Mouse (Mus musculus) midbrain, postnatal 0 days (tissue): ENCODE measurements around the gene Rps3a1. TPM values are rescaled to one million over a fixed set of nuclear protein-coding genes. Genes with fewer than 3 reads are reported as not detected.
"Not testable (repeated sequence)": the region's sequence is repeated elsewhere in the genome, so short reads cannot be mapped to it uniquely, and the experiment has no call there.

Experiments
- ATAC-seq: fragments of 200-750 bp; cut with Nextera tagmentation; 2 replicates; pipeline ENCODE4 v1.8.0; 2017; ENCODE audit warnings: moderate number of reproducible peaks, mild to moderate bottlenecking, moderate TSS enrichment, moderate library complexity; ENCODE audit not compliant: low FRiP score
- DNase-seq: peaks from one replicate; pipeline ENCODE4 v3.0.0-alpha.2; 2015; ENCODE audit warnings: low spot score
- H3K27ac ChIP-seq: fragments of 300-500 bp; sonication (generic); 2 replicates; pipeline ENCODE4 v1.5.1; 2014; ENCODE audit warnings: low read depth, mild to moderate bottlenecking, low read length, mixed read lengths
- H3K27me3 ChIP-seq: fragments of 300-500 bp; sonication (generic); 2 replicates; pipeline ENCODE4 v1.6.1; 2014; ENCODE audit warnings: low read length, control low read depth, mixed read lengths; ENCODE audit not compliant: insufficient read depth
- H3K36me3 ChIP-seq: fragments of 300-500 bp; sonication (generic); 2 replicates; pipeline ENCODE4 v1.6.1; 2014; ENCODE audit warnings: low read length, control low read depth, mixed read lengths; ENCODE audit not compliant: insufficient read depth
- H3K4me1 ChIP-seq: fragments of 300-500 bp; sonication (generic); 2 replicates; pipeline ENCODE4 v1.6.1; 2014; ENCODE audit warnings: mild to moderate bottlenecking, control low read depth, antibody characterized with exemption, low read length, mixed read lengths; ENCODE audit not compliant: insufficient read depth
- H3K4me2 ChIP-seq: fragments of 300-500 bp; sonication (generic); 2 replicates; pipeline ENCODE4 v1.6.1; 2014; ENCODE audit warnings: low read depth, mild to moderate bottlenecking, low read length, mixed read lengths; ENCODE audit not compliant: poor library complexity, severe bottlenecking
- H3K4me3 ChIP-seq: fragments of 300-500 bp; sonication (generic); 2 replicates; pipeline ENCODE4 v1.5.1; 2014; ENCODE audit warnings: low read depth, mild to moderate bottlenecking, low read length, moderate library complexity
- H3K9ac ChIP-seq: fragments of 300-500 bp; sonication (generic); replicated peaks from 2 replicates; pipeline ENCODE4 v1.6.1; 2014; ENCODE audit warnings: mild to moderate bottlenecking, low read length, moderate library complexity, mixed read lengths; ENCODE audit not compliant: poor library complexity, severe bottlenecking
- H3K9me3 ChIP-seq: fragments of 300-500 bp; sonication (generic); 2 replicates; pipeline ENCODE4 v1.6.1; 2016; ENCODE audit warnings: low read length, control low read depth
- CTCF ChIP-seq: IDR thresholded peaks from 2 replicates; pipeline ENCODE4 v1.5.1; 2016; ENCODE audit warnings: antibody characterized with exemption, mild to moderate bottlenecking
- WGBS: fragments of 180-500 bp; shearing (Covaris S2); extraction: QIAGEN DNeasy Blood & Tissue Kit; methylation state at CpG from one replicate; pipeline ENCODE4 v1.1.7; 2014; 5-methylcytosine and 5-hydroxymethylcytosine counted together
- polyA plus RNA-seq: library from polyadenylated mRNA; unstranded; fragments of >200 nt; fragmentation: Nextera tagmentation; extraction: Ambion mirVana; gene quantifications from 2 replicates; pipeline ENCODE4 v1.2.1, GENCODE M21; 2015
- total RNA-seq: library from RNA; depleted of rRNA; stranded (reverse); fragments of >200 nt; gene quantifications from 2 replicates; pipeline ENCODE4 v1.2.3, GENCODE M21; 2014

The Rps3a1 gene
- total and polyA plus RNA-seq, 2 experiments from 2014 or later, result 418 to 566 TPM

GRCm38 (mm10) chr3:86109099-86109498, 33.4 kb downstream of the Rps3a1 start:
- no peak overlapping the region for H3K4me3 ChIP-seq
- no peak for TF ChIP-seq CTCF
- no peaks in the 10 kb centered on the region for H3K36me3 ChIP-seq
- DNase-seq, result no peak
- H3K4me2 ChIP-seq, result no peak overlapping the region
- no peak overlapping the region for H3K9ac ChIP-seq
- ATAC-seq, result no peak
- H3K9me3 ChIP-seq, result no peaks in the 10 kb centered on the region
- H3K27me3 ChIP-seq, result no peaks in the 10 kb centered on the region
- no peaks in the 10 kb centered on the region for H3K4me1 ChIP-seq
- 89% methylated on average over 7 of the region's 7 CpGs for WGBS
- no peak overlapping the region for H3K27ac ChIP-seq

- Histone ChIP-seq H3K9ac (no peak overlapping the region), H3K4me1 (no peaks in the 10 kb centered on the region), H3K36me3 (no peaks in the 10 kb centered on the region), H3K9me3 (no peaks in the 10 kb centered on the region), H3K27ac (no peak overlapping the region), H3K4me2 (no peak overlapping the region), H3K27me3 (no peaks in the 10 kb centered on the region), H3K4me3 (no peak overlapping the region)
- no peak for TF ChIP-seq CTCF
- WGBS, result 89% methylated on average over 4 of the region's 4 CpGs
- ATAC-seq, result no peak
- DNase-seq, result no peak
Measured at GRCm38 (mm10) chr3:86108576-86108975, 33.9 kb downstream of the Rps3a1 start.

- no peak overlapping the region for H3K9ac ChIP-seq
- no peaks in the 10 kb centered on the region for H3K27me3 ChIP-seq
- H3K9me3 ChIP-seq, result no peaks in the 10 kb centered on the region
- ATAC-seq (no peak), DNase-seq (no peak)
- WGBS, result 59% methylated on average over 8 of the region's 8 CpGs
- no peaks in the 10 kb centered on the region for H3K36me3 ChIP-seq
- H3K4me2 ChIP-seq, result no peak overlapping the region
- no peak overlapping the region for H3K27ac ChIP-seq
- no peak for TF ChIP-seq CTCF
- no peak overlapping the region for H3K4me3 ChIP-seq
- H3K4me1 ChIP-seq, result no peaks in the 10 kb centered on the region
Measured at GRCm38 (mm10) chr3:86107637-86108539, 34.6 kb downstream of the Rps3a1 start.

GRCm38 (mm10) chr3:86106086-86106632, 36.3 kb downstream of the Rps3a1 start:
- no peak for TF ChIP-seq CTCF
- ATAC-seq, result no peak
- Histone ChIP-seq H3K36me3 (no peaks in the 10 kb centered on the region), H3K4me3 (no peak overlapping the region), H3K4me2 (no peak overlapping the region), H3K4me1 (no peaks in the 10 kb centered on the region), H3K9ac (no peak overlapping the region), H3K27ac (no peak overlapping the region), H3K9me3 (no peaks in the 10 kb centered on the region), H3K27me3 (no peaks in the 10 kb centered on the region)
- DNase-seq, result no peak
- 95% methylated on average over 8 of the region's 8 CpGs for WGBS

- no peak overlapping the region for H3K4me2 ChIP-seq
- no peaks in the 10 kb centered on the region for H3K27me3 ChIP-seq
- no peak for TF ChIP-seq CTCF
- no peaks in the 10 kb centered on the region for H3K36me3 ChIP-seq
- no peak overlapping the region for H3K9ac ChIP-seq
- H3K9me3 ChIP-seq, result no peaks in the 10 kb centered on the region
- DNase-seq (no peak), ATAC-seq (no peak)
- H3K27ac ChIP-seq, result no peak overlapping the region
- no peaks in the 10 kb centered on the region for H3K4me1 ChIP-seq
- H3K4me3 ChIP-seq, result no peak overlapping the region
- 86% methylated on average over 4 of the region's 4 CpGs for WGBS
Measured at GRCm38 (mm10) chr3:86104909-86105308, 37.6 kb downstream of the Rps3a1 start.

GRCm38 (mm10) chr3:86104433-86104832, 38.1 kb downstream of the Rps3a1 start:
- not testable (repeated sequence) for ATAC-seq, H3K4me3 ChIP-seq, H3K9me3 ChIP-seq, H3K36me3 ChIP-seq, H3K9ac ChIP-seq, DNase-seq, H3K27ac ChIP-seq, H3K4me2 ChIP-seq, H3K27me3 ChIP-seq, H3K4me1 ChIP-seq
- 88% methylated on average over 7 of the region's 7 CpGs for WGBS
